Mouse (Mus musculus) adrenal gland, adult 18-20 months (tissue): ENCODE data around the gene Skint5. TPM values are rescaled to one million over a fixed set of nuclear protein-coding genes. Genes with fewer than 3 reads are reported as not detected.
"Not testable (repeated sequence)": the region's sequence is repeated elsewhere in the genome, so short reads cannot be mapped to it uniquely, and the experiment has no call there.

Experiments used
- DNase-seq, 2 experiments: peaks; one replicate each; pipeline ENCODE4 v3.0.0; 2021 to 2022; ENCODE audit warnings: low spot score in 2 of 2
- long read RNA-seq, 2 experiments: library from polyadenylated mRNA; stranded (forward); transcript quantifications; one replicate each; pipeline ENCODE4 v2.0.0; 2021
- total RNA-seq, 2 experiments: library from RNA; stranded (reverse); gene quantifications; 1 replicate in 1 of 2; 2 replicates in 1 of 2; pipeline ENCODE4 v1.2.3; 2021

Skint5 gene
- total RNA-seq: under 1 TPM in 1 of 2 experiments, not detected in 1; 0.07 TPM
- long read RNA-seq, experiment 1: 0 reads
- long read RNA-seq, experiment 2: 0 reads

- DNase-seq: no peak
Measured at GRCm38 (mm10) chr4:113999403-113999802, at the start of gene Skint5. Gene Skint5, minus strand, starts transcription at chr4:113999503.

DNA sequence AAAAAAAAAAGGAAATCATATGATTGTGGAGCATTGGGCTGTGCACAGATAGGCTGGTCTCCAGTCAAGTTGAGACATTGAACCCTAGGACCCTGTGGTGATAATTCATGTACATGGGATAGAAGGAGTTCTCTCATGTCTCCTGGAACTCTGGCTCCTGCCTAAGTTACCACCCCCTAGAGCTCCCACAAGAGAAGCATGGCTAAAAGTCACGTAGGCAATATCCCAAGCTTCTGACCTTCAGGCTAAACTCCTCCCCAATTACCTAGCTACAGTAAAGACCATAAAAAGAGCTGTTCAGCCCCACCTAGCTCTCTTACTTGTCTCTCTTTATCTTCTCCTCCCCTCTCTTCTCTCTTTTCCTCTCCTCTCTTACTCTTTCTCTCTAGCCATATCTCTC, 42.0 kb downstream of the Skint5 start:
- no peak for DNase-seq

- no peak for DNase-seq
Measured at GRCm38 (mm10) chr4:113764182-113764581, 235.1 kb downstream of the Skint5 start.

GRCm38 (mm10) chr4:113763684-113764083, 235.6 kb downstream of the Skint5 start:
- no peak for DNase-seq

DNA sequence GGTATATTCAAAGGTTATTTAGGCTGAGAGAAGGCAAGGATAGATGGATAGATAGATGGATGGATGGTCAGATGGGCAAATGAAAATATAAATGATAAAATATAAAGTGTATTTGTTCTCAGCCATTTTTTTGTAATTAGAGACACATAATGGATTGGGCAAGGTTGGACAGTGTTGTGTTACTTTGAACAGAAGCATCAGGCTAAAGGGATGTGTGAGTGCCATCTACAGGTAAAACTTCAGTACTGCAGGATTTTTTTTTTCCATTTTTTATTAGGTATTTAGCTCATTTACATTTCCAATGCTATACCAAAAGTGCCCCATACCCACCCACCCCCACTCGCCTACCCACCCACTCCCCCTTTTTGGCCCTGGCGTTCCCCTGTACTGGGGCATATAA, 551.1 kb downstream of the Skint5 start:
- DNase-seq: not testable (repeated sequence)

Other genes starting within 250 kb of the Skint5 start
- not detected for gene Skint11, start 163.9 kb upstream of the Skint5 start, total RNA-seq